Mouse (Mus musculus): ENCODE results near the gene Gm49396.
A peak's percentile ranks its signal among the peaks of the same experiment; 100 is the strongest.

GRCm38 (mm10) chr7:30613529-30614112, 50.5 kb downstream of the Gm49396 start:
- TF ChIP-seq POLR2A (IDR thresholded peaks at IDR 0.05; ENCODE audit: borderline replicate concordance, extremely low read depth, insufficient read depth, insufficient read length, poor library complexity, severe bottlenecking) (no peak), CTCF (IDR thresholded peaks at IDR 0.05; ENCODE audit: borderline replicate concordance, extremely low read depth, insufficient read depth, insufficient read length) (peak; percentile 71)

Data from brain, embryonic 14.5 days (tissue).